Mouse (Mus musculus): ENCODE results near the gene Mgat3.
A peak's percentile ranks its signal among the peaks of the same experiment; 100 is the strongest.

Gene Mgat3

GRCm38 (mm10) chr15:80221031-80221430, 47.5 kb downstream of the Mgat3 start:
- no peak for DNase-seq (ENCODE audit: low read depth in 1 of 2, low spot score in 2 of 2)

- DNase-seq (ENCODE audit: low read depth in 1 of 2, low spot score in 2 of 2) = no peak
These were observed 50.2 kb downstream of the Mgat3 start for GRCm38 (mm10) chr15:80223751-80224150.

- DNase-seq (ENCODE audit: low read depth in 1 of 2, low spot score in 2 of 2) = peak; percentile 50 to 71
These were observed 51.7 kb downstream of the Mgat3 start for GRCm38 (mm10) chr15:80225208-80225607.

GRCm38 (mm10) chr15:80225796-80226195, 52.3 kb downstream of the Mgat3 start:
- peak in 1 of 2 experiments; percentile 37 for DNase-seq (ENCODE audit: low read depth in 1 of 2, low spot score in 2 of 2)

GRCm38 (mm10) chr15:80228071-80228800, 54.7 kb downstream of the Mgat3 start:
- no peak for DNase-seq (ENCODE audit: low read depth in 1 of 2, low spot score in 2 of 2)

GRCm38 (mm10) chr15:80232331-80232730, 58.8 kb downstream of the Mgat3 start:
- no peak for DNase-seq (ENCODE audit: low read depth in 1 of 2, low spot score in 2 of 2)

GRCm38 (mm10) chr15:80233053-80233452, 59.5 kb downstream of the Mgat3 start:
- DNase-seq (ENCODE audit: low read depth in 1 of 2, low spot score in 2 of 2) = no peak

GRCm38 (mm10) chr15:80233733-80234509, 60.4 kb downstream of the Mgat3 start, which contains the start of gene Mief1:
Gene Mief1 (plus strand): TSS chr15:80234018.
- DNase-seq (ENCODE audit: low read depth in 1 of 2, low spot score in 2 of 2) = peak; percentile 96 to 98

GRCm38 (mm10) chr15:80235535-80235934, 62.0 kb downstream of the Mgat3 start, which contains the start of gene AC140267.1:
Gene AC140267.1 (plus strand): TSS chr15:80235835.
- no peak for DNase-seq (ENCODE audit: low read depth in 1 of 2, low spot score in 2 of 2)

GRCm38 (mm10) chr15:80248135-80248534, 74.6 kb downstream of the Mgat3 start:
- no peak for DNase-seq (ENCODE audit: low read depth in 1 of 2, low spot score in 2 of 2)

GRCm38 (mm10) chr15:80248596-80248995, 75.1 kb downstream of the Mgat3 start:
- no peak for DNase-seq (ENCODE audit: low read depth in 1 of 2, low spot score in 2 of 2)

- DNase-seq (ENCODE audit: low read depth in 1 of 2, low spot score in 2 of 2) = no peak
These were observed 76.2 kb downstream of the Mgat3 start for GRCm38 (mm10) chr15:80249672-80250071.

GRCm38 (mm10) chr15:80250586-80250985, 77.1 kb downstream of the Mgat3 start:
- DNase-seq (ENCODE audit: low read depth in 1 of 2, low spot score in 2 of 2) = no peak

- no peak for DNase-seq (ENCODE audit: low read depth in 1 of 2, low spot score in 2 of 2)
These were observed 80.0 kb downstream of the Mgat3 start for GRCm38 (mm10) chr15:80253530-80253929.

- no peak for DNase-seq (ENCODE audit: low read depth in 1 of 2, low spot score in 2 of 2)
These were observed 80.7 kb downstream of the Mgat3 start for GRCm38 (mm10) chr15:80254207-80254606.

- peak; percentile 95 to 98 for DNase-seq (ENCODE audit: low read depth in 1 of 2, low spot score in 2 of 2)
These were observed 81.5 kb downstream of the Mgat3 start, which contains the start of gene Atf4 for GRCm38 (mm10) chr15:80254847-80255645. Gene Atf4 (plus strand): TSS chr15:80255184.

GRCm38 (mm10) chr15:80255646-80256121, 82.2 kb downstream of the Mgat3 start:
- DNase-seq (ENCODE audit: low read depth in 1 of 2, low spot score in 2 of 2) = peak; percentile 76 to 77

- no peak for DNase-seq (ENCODE audit: low read depth in 1 of 2, low spot score in 2 of 2)
These were observed 82.7 kb downstream of the Mgat3 start for GRCm38 (mm10) chr15:80256242-80256641.

GRCm38 (mm10) chr15:80256656-80257601, 83.4 kb downstream of the Mgat3 start:
- no peak for DNase-seq (ENCODE audit: low read depth in 1 of 2, low spot score in 2 of 2)
